Mouse (Mus musculus): ENCODE results near the gene Ifnl2.
"Not testable (repeated sequence)": the region's sequence is repeated elsewhere in the genome, so short reads cannot be mapped to it uniquely, and the experiment has no call there.

The Ifnl2 gene

DNA sequence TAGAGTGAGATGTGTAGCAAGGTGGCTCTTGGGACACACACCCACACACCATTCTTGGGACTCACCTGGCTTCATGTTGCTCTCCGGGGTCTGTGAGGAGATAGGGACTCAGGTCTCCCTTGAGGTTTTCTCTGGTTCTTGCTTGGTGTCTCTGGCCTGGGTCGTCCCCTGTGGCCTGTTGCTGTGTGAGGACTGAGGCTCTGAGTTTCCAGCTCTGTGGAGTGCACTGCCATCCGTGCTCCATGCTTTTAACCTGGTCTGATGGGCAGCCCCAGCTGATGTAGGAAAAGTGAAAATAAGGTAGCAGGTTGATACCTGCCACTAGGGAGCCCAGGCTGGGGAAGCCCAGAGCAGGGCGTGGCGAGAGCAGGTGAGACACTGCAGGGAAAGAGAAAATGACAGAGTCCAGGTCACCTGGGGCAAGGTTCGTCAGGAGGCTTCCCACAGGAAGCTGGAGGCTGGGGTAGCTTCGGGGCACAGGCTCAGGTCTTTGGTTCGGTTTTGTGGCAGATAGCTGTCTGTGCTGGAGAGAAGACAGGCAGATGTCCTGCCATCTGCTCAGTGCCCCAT lies at the start of gene Ifnl2:
Gene Ifnl2 (minus strand): TSS at position 51 of the 570 bp plus-strand sequence.
- DNase-seq (ENCODE audit: low spot score in 2 of 2): not testable (repeated sequence)

DNA sequence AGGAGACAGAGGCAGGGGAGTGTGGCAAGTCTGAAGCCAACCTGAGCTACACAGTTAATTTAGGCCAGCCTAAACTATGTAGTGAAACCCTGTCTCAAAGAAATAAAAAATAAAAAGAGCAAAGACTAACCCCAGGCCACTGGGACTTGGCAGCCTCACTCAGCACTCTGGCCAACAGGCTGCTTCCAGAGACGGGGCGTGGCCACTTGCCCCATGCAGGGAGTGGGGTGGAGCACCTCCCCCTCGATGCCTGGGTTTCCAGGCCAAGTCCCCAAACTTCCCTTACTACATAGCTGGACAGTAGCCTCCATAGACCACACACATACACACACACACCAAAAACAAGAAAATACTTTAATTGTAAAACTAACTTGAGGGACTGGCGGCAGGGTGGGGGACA lies 48.2 kb upstream of the Ifnl2 start:
- DNase-seq (ENCODE audit: low spot score in 2 of 2): no peak

DNA sequence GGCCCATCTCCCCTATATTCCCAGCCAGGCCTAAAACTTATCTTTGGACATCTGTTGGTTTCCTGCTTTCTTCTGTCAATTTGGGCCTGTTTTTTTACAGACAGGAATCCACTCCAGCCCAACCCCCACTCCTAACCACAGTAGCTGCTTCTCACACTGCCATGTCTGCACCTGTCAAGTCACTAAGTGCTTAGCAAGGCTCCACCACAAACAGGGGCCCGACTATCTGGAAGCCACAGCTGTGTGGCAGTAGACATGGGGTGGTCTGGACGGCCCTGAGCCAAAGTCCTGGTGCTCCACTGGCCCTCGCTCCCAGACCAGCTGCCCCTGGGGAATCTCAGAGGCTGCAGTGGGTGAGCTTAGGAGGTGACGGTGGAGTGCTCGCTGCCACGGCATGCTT lies 47.5 kb upstream of the Ifnl2 start:
- peak; percentile 88 to 89 for DNase-seq (ENCODE audit: low spot score in 2 of 2)

DNA sequence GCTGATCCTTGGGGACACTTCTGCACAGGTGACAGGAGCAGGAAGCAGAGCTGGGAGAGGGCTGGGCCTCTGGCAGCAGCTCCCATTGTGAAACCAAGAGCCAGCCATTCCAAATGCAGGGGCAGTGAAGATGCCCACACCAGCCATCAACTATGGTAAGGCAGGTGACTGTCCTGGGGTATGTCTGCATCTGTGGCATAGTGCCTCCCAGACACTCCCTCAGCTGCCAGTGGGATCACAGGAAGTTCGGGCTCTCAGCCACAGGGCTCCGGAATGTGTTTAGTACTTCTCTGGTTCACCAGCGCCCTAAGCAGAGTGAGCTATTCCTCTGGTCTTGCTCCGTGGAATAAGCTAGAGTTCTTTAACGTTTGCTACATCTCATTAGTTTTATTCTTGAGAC lies 46.8 kb upstream of the Ifnl2 start:
- DNase-seq (ENCODE audit: low spot score in 2 of 2): no peak

DNA sequence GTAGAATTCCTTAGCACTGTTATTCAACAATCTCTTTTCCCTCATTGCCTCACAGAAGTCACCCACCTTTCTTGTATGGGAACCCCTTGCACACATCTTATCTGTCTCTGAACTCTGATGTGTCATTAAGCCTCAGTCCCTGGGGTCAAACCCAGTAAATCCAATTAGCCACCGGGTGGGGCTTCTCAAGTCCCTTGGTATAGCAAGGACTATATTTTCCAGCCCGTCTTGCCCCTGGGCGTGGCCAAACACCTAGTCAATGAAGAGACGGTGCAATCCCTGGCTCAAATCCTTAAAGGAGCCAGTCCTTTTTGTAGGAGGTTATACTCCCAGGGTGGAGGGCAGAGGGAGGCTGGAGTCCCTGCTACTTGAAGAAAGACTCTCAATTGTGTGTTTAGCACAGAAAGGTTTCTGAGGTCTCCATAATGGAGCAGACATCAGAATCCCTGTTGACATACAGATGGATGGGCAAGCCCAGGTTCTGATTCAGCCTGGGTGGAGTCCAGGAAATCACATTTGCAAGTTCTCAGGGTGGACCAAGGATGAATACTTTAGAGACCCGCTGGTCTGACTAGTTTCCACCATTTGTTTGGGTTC lies 45.8 kb upstream of the Ifnl2 start:
- DNase-seq (ENCODE audit: low spot score in 2 of 2): no peak

DNA sequence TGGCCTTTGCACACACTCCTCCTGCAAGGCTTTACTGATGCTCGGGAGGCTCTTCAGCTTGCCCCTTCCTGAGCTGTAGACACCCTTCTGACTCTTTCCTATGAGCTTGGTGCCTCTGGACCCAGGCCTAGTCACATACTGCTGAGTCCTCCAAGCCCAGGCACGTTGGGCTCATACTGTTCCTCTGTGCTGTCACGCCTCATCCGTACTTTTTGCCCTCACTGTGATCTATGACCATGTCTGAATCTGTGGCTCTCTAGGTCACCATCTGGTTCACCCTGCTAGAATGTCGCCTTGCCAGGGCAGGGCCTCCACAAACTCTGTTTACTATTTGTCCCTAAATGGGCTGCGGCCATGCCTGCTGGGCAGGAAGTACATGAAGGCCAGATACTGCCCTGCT lies 42.8 kb upstream of the Ifnl2 start:
- no peak for DNase-seq (ENCODE audit: low spot score in 2 of 2)

DNA sequence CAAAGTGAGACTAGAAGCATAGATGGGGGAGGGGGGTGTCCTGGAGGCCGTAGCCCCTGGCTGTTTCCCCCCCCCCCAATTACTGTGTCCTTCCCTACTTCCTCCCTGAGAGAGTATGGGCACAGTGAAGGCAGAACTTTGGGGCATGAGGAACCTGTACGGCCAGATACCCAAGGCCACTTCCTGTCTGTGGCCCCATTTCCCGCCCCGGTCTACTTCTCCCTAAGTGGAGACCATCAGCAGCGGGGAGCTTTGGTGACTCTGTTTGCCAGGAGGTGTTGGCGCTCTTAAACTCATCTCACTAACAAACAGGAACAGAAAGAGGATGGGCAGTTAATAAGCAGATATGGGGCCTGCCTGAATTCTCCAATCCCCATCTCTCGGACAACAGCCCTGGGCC lies 37.4 kb upstream of the Ifnl2 start:
- no peak for DNase-seq (ENCODE audit: low spot score in 2 of 2)

DNA sequence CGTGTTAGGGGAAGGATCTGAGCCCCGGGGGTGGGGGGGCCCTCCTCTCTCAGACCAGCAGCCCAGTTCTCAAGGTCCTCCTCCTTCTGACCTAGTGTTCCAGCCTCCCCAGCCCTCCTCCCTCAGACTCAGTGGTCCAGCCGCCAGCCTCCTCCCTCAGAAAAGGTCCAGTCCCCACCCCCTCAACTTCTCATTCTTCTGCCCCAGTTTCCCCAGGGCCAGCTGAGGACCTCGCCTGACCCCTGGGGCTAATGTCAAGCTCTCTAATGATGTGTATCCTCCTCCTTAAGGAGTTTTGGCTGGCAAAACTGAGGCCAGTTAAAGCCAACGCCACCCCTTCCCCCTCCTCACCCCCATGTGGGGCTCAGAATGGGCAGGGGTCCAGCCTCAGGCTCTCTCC lies 36.9 kb upstream of the Ifnl2 start, which contains the start of gene Nccrp1:
Gene Nccrp1 (minus strand): TSS at position 101 of the 400 bp plus-strand sequence.
- DNase-seq (ENCODE audit: low spot score in 2 of 2): no peak

DNA sequence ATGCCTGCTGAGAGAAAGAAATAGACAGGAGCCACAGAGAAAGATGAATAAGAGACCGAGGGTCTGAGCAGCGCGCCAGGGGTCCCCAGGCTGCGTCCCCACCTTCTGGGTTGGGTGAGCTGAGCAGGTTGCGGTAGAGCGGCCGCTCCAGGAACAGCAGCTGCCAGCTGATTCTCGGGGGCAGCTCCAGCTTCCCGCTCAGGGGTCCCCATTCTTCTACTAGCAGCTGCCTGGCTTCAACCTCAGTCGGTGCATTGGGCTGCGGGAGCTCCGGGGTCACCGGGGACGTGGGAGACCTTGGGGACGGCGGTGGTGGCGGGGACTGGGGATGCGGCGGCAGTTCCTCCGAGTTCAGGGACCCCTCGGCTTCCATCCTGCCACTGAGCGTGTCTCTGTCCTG lies 36.4 kb upstream of the Ifnl2 start:
- DNase-seq (ENCODE audit: low spot score in 2 of 2): no peak

DNA sequence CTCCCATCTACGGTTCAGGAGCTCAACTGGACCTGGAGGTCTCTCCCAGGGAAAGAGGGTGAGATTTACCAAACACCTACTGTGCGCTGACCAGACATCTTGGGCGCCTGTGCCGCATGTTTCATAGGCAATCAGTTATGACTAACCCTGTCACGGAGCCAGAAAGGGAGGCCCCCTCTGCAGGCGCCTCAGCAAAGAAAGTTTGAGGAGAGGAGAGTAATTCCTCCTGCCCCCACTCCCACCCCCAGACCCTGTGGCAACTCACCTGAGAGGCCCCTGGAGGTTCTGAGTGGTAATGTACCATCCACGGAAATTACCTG lies 35.6 kb upstream of the Ifnl2 start:
- DNase-seq (ENCODE audit: low spot score in 2 of 2): no peak

DNA sequence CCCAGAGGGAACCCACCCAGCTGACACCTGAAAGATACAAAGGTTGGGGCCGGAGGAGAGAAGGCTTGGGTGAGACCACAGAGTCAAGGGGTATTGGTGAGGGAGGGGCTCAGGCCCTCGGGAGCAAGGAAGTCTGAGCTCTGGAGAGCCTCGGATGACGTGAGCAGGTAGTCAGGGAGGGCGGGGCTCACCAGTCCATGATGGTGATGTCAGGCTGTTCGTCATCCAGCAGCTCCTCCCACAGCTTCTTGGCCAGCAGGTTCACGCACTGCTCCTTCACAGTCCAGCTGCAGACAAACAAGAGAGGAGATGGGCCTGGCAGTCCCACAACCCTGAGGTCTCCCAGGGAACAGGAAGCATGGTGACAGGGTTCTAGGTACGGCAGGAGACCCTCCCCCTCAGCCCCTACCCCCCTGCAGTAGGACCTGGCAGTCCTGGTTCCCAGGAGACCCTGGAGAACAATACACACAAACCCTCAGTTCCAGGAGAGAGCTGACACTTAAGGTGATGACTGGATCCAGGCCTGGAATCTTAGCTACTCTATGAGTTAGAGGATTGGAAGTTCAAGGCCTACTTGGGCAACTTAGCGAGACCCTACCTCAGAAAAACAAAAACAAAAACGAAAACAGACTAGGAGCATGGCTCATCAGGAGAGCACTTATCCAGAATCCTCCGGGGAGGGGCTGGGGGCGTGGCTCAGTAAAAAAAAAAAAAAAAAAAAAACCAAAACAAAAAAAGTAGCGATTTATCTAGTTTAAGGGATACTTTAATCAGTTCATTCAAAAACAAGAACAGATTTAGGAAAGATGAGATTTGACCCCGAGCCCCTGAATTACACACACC lies 35.0 kb upstream of the Ifnl2 start:
- DNase-seq (ENCODE audit: low spot score in 2 of 2): no peak

DNA sequence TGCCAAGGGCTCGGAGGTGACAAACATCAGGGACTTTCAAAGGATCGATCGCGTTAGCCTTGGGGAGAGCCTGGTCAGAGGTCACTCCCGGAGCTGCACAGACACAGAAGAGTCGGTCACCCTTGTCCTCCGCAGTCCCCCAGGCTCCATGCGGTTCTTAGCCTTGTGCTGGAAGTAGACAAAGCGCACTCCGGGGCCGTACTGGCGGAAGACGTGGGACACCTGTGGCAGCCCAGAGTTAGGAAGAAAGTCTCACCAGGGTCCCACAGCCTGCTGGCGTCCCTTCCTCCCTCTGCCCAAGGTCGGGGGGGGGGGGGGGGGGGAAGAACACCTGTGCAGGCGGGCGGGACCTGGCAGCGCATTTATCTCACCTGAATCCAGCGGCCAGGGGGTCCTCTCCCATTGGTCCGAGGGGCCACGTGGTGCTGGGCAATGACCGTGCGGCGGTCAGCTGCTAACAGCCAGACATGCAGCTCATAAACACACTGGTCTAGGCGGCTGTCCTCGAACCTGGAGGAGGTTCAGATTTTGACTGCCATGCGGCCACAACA lies 33.9 kb upstream of the Ifnl2 start:
- no peak for DNase-seq (ENCODE audit: low spot score in 2 of 2)

DNA sequence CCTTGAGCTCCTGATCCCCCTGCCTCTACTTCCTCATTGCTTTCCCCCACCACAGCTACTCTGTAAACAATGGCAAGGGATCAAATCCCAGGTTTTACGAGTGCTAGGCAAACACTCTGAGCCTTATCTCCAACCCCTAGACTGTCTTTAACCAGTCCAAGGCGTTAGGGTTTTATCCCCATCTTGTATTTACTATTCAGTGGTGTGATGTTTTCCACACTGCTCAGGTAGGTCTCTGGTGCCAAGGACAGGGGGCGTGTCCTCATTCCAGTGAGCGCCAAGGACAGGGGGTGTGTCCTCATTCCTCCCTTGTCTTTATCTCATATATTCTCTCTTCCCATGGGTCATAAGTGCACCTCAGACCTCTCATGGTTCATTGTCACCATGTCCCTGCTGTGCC lies 30.3 kb upstream of the Ifnl2 start, which contains the start of gene Sycn:
Gene Sycn (plus strand): TSS at position 360 of the 400 bp plus-strand sequence.
- DNase-seq (ENCODE audit: low spot score in 2 of 2): no peak

DNA sequence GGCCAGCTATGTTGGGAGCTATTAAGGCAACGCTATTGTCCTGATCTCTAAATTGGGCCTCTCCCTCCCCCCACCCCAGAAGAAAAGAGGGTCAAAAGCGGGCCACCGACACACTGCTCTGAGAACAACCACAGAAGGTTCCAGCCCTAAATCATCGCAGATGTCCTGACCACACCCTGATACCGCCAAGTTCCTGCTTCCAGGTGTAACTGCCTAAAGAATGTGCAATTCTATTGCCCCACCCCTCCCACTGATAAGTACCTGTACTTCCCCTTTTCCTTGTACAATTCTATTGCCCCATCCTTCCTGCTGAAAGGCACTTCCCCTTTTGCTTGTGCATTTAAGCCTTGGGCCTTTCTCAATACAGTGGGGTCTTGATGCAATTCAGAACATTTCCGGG lies 28.6 kb upstream of the Ifnl2 start:
- DNase-seq (ENCODE audit: low spot score in 2 of 2): not testable (repeated sequence)

DNA sequence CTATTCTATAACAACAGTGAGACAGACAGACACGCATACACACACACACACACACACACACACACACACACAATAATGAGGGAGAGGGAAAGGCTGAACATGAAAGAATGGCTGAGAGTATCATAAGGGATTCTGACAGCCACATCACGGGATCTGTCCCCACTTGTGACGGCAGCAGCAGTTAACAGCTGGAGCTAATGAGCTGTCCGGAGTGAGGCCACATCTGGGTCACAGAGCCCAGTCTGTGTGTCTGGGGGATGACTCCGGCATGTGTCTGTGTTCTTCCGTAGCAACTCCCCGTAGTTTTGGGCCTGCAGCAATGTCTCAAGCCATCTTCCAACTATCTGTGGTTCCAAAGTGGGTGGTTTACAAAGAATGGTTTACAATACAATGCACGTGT lies 21.8 kb upstream of the Ifnl2 start:
- no peak for DNase-seq (ENCODE audit: low spot score in 2 of 2)

DNA sequence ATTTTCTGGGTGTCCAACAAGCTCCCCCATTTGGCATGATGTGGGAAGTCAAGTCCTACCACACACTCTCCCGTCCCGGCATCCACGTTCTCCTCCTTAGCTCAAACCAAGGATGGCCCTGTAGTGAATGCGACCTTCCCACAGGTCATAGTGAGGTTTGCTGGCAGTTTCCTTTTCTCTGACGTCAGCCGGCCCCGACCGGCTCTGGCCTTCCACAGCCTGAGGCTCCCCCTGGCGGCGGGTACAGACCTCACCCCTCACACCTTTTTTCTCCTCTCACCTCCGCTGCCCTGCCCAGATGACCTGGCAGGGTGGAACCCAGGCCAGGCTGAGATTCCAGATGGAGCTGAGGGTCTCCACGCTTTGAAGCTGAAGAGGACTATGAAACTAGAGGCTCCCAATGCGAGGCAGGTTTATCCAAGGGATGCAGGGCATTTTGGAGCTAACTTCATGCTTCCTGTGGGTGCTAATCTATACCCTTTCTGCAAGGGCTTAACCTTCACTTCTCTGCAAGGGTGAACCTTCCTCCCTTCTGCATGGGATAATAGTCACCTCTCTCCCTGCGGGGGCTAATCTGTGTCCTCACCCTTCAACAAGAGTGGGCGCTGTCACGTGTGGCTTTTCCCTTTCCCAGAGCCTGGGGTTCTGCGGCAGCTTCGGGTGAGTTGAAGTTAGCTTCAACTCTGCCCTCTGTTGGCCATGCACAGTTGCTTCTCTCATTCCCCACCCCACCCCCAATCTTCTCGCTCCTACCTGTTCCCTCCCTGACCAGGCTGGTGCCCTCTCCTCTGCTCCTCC lies 17.9 kb upstream of the Ifnl2 start:
- DNase-seq (ENCODE audit: low spot score in 2 of 2): peak; percentile 72 to 94

DNA sequence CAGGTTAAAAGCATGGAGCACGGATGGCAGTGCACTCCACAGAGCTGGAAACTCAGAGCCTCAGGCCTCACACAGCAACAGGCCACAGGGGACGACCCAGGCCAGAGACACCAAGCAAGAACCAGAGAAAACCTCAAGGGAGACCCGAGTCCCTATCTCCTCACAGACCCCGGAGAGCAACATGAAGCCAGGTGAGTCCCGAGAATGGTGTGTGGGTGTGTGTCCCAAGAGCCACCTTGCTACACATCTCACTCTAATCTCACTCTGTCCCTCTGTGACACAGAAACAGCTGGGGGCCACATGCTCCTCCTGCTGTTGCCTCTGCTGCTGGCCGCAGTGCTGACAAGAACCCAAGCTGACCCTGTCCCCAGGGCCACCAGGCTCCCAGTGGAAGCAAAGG lies 12.3 kb upstream of the Ifnl2 start, which contains the start of gene Ifnl3:
Gene Ifnl3 (plus strand): TSS at position 301 of the 400 bp plus-strand sequence.
- not testable (repeated sequence) for DNase-seq (ENCODE audit: low spot score in 2 of 2)

DNA sequence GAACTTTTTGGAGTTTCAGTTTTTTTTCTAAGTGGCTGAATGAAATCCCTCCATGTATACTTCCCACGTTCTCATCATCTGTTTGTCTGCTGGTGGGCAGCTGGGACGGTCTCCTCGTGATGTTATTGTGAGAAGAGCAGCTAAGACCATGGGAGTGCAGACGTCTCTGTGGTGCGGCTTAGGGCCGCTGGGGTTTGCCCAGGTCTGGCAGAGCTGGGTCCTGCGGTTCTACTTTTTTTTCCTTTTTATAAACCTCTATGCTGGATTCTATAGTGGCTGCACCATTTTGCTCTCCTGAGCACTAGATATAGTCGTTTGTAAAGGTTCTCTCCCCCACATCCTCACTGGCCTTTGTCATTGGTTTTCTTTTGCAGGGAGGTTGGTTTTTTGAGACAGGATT lies 1.2 kb upstream of the Ifnl2 start:
- no peak for DNase-seq (ENCODE audit: low spot score in 2 of 2)

DNA sequence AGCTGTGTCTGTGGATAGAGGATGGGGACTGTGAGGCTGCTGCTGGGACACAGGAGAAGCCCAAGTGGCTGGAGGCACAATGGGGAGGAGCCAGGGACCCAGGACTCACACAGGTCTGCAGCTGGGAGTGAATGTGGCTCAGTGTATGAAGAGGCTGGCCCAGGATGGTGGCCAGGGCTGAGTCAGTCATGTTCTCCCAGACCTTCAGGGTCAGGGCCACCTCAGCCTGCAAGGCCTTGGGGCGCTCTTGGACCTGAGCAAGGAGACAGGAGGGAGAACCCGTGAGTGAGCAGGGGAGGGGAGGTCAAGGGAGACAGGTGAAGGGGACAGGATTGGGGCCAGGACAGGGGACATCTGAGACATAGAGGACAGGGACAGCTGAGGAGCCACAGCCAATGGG lies 1.1 kb downstream of the Ifnl2 start:
- DNase-seq (ENCODE audit: low spot score in 2 of 2): not testable (repeated sequence)

DNA sequence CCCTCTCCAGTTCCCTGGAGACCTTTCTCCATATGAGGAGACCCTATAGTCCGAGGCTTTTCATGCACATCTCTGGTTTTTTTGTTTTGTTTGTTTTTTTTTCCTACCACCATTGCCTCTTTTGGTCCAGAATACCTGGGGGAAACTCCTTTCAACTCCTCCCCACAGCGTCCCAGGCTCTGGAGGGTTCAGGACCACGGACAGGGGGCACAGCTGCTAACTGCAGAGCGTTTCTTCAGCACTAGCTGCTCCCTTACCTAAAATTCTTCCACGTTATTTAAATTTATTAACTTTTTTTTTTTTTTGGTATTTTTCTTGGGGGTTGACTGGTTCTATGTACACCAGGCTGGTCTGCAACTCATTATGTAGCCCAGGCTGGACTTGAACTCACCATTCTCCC lies 4.7 kb downstream of the Ifnl2 start:
- DNase-seq (ENCODE audit: low spot score in 2 of 2): no peak

DNA sequence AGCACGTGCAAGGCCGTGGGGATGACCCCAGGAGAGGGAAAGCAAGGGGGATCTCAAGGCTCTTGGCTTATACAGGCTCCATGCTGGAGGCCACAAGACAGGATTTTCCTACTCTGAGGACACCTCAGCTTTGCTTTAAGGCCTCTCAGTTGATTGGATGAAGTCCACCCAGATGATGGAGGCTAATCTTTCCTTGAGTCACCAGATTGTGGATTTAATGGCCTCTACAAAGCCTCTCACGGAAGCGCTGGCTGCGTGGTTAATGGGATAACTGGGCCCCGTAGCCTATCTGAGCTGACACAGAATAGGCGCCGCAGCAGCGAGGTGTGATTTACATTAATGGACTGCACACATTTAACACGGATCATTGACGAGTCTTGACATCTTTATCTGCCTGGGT lies 14.8 kb downstream of the Ifnl2 start:
- DNase-seq (ENCODE audit: low spot score in 2 of 2): no peak

DNA sequence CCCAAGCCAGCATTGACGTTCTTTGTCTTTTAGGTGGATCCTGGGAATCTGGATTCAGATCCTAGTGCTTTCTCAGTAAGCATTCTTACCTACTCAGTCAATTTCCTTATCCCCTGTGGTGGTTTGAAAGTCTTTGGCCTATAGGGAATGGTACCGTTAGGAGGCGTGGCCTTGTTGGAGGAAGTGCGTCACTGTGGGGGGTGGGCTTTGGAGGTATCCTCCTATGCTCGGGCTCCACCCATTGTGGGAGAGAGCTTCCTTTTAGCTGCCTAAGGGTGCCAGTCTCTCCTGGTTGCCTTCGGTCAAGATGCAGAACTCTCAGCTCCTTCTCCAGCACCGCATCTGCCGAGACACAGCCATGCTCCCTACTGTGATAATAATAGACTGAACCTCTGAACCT lies 17.9 kb downstream of the Ifnl2 start:
- no peak for DNase-seq (ENCODE audit: low spot score in 2 of 2)
